Mouse (Mus musculus): Measurements from ENCODE around the gene Rprd1b.

DNA sequence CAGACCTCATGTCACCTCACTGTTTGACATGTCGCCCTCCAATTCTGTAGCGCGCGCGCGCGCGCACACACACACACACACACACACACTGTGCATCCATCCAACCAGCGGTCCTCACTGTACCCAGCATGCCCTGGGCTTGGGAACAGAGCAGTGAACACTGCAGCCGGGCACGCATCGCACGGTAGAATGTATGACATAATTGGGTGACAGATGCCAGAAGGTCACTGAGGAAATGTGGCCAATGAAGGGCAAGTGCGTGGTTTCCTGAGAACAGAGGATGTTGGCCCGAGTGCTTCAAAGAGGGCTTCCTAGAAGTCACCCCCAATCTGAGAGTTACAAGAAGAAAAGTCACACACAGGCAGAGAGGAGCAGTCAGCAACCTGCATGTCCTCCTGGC is 146.7 kb downstream of the Rprd1b start:
- no peak for TF ChIP-seq CTCF (IDR thresholded peaks at IDR 0.05; ENCODE audit: extremely low read depth, insufficient read depth, low read length)
- TF ChIP-seq POLR2A (IDR thresholded peaks at IDR 0.05; ENCODE audit: extremely low read depth, insufficient read depth, low read length) = no peak

Measured in cortical plate, adult 2 months (tissue).